ENCODE assay signal across 16 mouse cellular contexts in the genomic region with DNA sequence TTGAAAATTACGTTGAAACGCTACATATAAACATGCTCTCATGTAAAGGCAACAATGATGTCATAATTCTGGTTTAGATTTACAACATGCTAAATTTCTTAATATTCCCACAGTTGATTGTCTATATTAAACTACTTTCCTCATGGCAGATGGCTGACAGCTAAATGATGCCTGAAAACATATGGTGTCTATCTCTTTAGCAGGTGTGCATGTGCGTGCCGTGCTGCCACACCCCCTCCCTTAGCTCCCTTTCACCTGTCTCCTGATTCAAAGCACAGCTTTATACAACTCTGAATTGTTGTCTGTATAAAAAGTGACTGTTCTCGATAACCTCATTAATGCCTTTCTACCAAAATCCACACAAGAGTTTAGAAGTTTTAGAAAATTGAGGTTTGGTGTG.
"Had no signal": no experiment of that assay in that cellular context is flagged by ENCODE, and none has a peak within 500 bp of the region (broad histone marks: within the 10 kb centered on the region; RNA-seq: fewer than 3 reads in every experiment).

No protein-coding gene starts in this region.

- H3K36me3 ChIP-seq: neural tube, embryonic 12.5 days; neural tube, embryonic 13.5 days; neural tube, embryonic 15.5 days; stomach, embryonic 15.5 days had no signal

- H3K4me2 ChIP-seq: neural tube, embryonic 12.5 days; neural tube, embryonic 13.5 days; neural tube, embryonic 15.5 days; stomach, embryonic 15.5 days had no signal

- H3K27ac ChIP-seq: neural tube, embryonic 12.5 days; neural tube, embryonic 13.5 days; neural tube, embryonic 15.5 days; stomach, embryonic 15.5 days; stomach, postnatal 0 days had no signal

- H3K4me1 ChIP-seq: stomach, embryonic 15.5 days had no signal

- H3K9me3 ChIP-seq: neural tube, embryonic 12.5 days; neural tube, embryonic 13.5 days; neural tube, embryonic 15.5 days; stomach, embryonic 15.5 days had no signal

- H3K27me3 ChIP-seq: neural tube, embryonic 12.5 days; neural tube, embryonic 13.5 days; neural tube, embryonic 15.5 days; stomach, embryonic 15.5 days had no signal

- H3K4me3 ChIP-seq: neural tube, embryonic 12.5 days; neural tube, embryonic 13.5 days; neural tube, embryonic 15.5 days; stomach, embryonic 15.5 days had no signal

- H3K9ac ChIP-seq: neural tube, embryonic 12.5 days; neural tube, embryonic 13.5 days; neural tube, embryonic 15.5 days; stomach, embryonic 15.5 days had no signal

- DNase-seq: retina, postnatal 1 day; right cerebral cortex, adult 18-20 months; right cerebral cortex, postnatal 14 days; right cerebral cortex, postnatal 25 days; right cerebral cortex, postnatal 4 days; spleen, adult 18-20 months; thymus, adult 18-20 months; thymus, adult 2 months; thymus, postnatal 14 days; thymus, postnatal 36 days; thymus, postnatal 4 days had no signal
